Mouse (Mus musculus) small intestine, adult 10 weeks (tissue): Measurements from ENCODE around the gene AA467197. TPM values are rescaled to one million over a fixed set of nuclear protein-coding genes. Genes with fewer than 3 reads are reported as not detected.

Experiments
- polyA plus RNA-seq: library from polyadenylated mRNA; stranded (reverse); fragments of 350-450 nt; fragmentation: Illumina TruSeq; extraction: RNeasy Lipid Tissue Mini Kit (QIAGEN cat#74804); gene quantifications from one replicate; pipeline ENCODE4 v1.2.3, GENCODE M21; 2014; ENCODE audit warnings: low replicate concordance

The AA467197 gene
- polyA plus RNA-seq: 190 TPM

DNA sequence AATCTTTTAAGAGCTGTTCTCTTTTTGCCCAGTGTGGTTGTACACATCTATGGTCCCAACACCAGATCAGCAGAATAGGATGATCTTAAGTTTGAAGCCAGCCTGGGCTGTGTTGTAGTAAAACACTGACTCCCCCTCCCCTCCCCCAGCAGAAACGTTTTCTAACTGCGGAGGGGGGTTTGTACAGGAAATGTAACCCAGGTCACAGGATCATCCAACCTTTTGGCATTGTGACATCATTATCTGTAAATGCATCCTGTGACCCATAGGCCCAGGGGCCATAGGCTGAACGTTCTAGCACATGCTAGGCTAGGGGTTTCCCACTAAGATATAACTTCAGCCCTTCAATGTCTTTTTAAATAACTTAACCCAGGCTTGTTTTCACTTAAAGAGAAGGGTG lies at the start of gene AA467197:
TSS of gene AA467197 (plus strand) at position 301 of the 400 bp plus-strand sequence.

GRCm38 (mm10) chr2:122610746-122611653 lies 25.8 kb upstream of the AA467197 start, which contains the start of gene Gatm:
Gene Gatm, minus strand, starts transcription at chr2:122611303.

Other genes starting within 250 kb of the AA467197 start
- 154 TPM for gene Slc28a2, start 210.5 kb upstream of the AA467197 start, polyA plus RNA-seq
- gene Gm14085, start 152.0 kb upstream of the AA467197 start, polyA plus RNA-seq: 0.15 TPM
- gene Gatm, start 25.7 kb upstream of the AA467197 start, polyA plus RNA-seq: 28.7 TPM
- gene Slc30a4, start 65.7 kb downstream of the AA467197 start, polyA plus RNA-seq: 203 TPM
- gene Bloc1s6, start 101.5 kb downstream of the AA467197 start, polyA plus RNA-seq: 77.8 TPM
- gene Sqor, start 128.3 kb downstream of the AA467197 start, polyA plus RNA-seq: 105 TPM